Mouse (Mus musculus) MEL (cell line): ENCODE results near the gene Myh6.

ENCODE experiments used
- BHLHE40 ChIP-seq: IDR thresholded peaks from 2 replicates; pipeline ENCODE4 v1.6.1; 2012; ENCODE audit warnings: low read depth, mild to moderate bottlenecking, inconsistent platforms, low read length, improper control_type of control experiment, borderline replicate concordance
- CHD1 ChIP-seq: IDR thresholded peaks from 2 replicates; pipeline ENCODE4 v1.6.1; 2012; ENCODE audit warnings: low read depth, mild to moderate bottlenecking, inconsistent platforms, low read length, improper control_type of control experiment
- CTCF ChIP-seq, 3 experiments: IDR thresholded peaks in 2 of 3; conservative IDR thresholded peaks in 1 of 3; 2 replicates each; pipeline ENCODE4 v1.5.1; 2011 to 2012; ENCODE audit warnings: low read length in 3 of 3, low read depth in 2 of 3, mild to moderate bottlenecking in 2 of 3, improper control_type of control experiment in 1 of 3, inconsistent platforms in 1 of 3, mixed read lengths in 1 of 3, moderate library complexity in 1 of 3; ENCODE audit not compliant: control insufficient read depth in 1 of 3, insufficient read depth in 1 of 3, poor library complexity in 1 of 3, severe bottlenecking in 1 of 3
- EP300 ChIP-seq, 2 experiments: IDR thresholded peaks; 2 replicates each; pipeline ENCODE4 v1.6.1; 2011; ENCODE audit warnings: improper control_type of control experiment in 2 of 2, low read length in 2 of 2, low read depth in 1 of 2, mild to moderate bottlenecking in 1 of 2
- MAX ChIP-seq: IDR thresholded peaks from 2 replicates; pipeline ENCODE4 v1.6.1; 2011; ENCODE audit warnings: low read length, improper control_type of control experiment
- MEF2A ChIP-seq: IDR thresholded peaks from 2 replicates; pipeline ENCODE4 v1.6.1; 2014; ENCODE audit warnings: low read depth, mild to moderate bottlenecking, inconsistent platforms, low read length, improper control_type of control experiment; ENCODE audit not compliant: poor library complexity, insufficient replicate concordance, severe bottlenecking; ENCODE audit errors: extremely low read depth
- POLR2A ChIP-seq, 2 experiments: IDR thresholded peaks; 2 replicates each; pipeline ENCODE4 v1.6.1; 2011 to 2012; ENCODE audit warnings: low read length in 2 of 2, mild to moderate bottlenecking in 2 of 2, control low read depth in 1 of 2, improper control_type of control experiment in 1 of 2, low read depth in 1 of 2, moderate library complexity in 1 of 2; ENCODE audit not compliant: control insufficient read depth in 1 of 2, insufficient read depth in 1 of 2, poor library complexity in 1 of 2
- RAD21 ChIP-seq: IDR thresholded peaks from 2 replicates; pipeline ENCODE4 v1.6.1; 2011; ENCODE audit warnings: mild to moderate bottlenecking, low read depth, low read length, improper control_type of control experiment
- SMC3 ChIP-seq: IDR thresholded peaks from 2 replicates; pipeline ENCODE4 v1.6.1; 2011; ENCODE audit warnings: low read depth, low read length, improper control_type of control experiment
- TAL1 ChIP-seq: IDR thresholded peaks from 2 replicates; pipeline ENCODE4 v1.6.1; 2012; ENCODE audit warnings: mild to moderate bottlenecking, inconsistent platforms, low read length, moderate library complexity, mixed read lengths
- UBTF ChIP-seq: IDR thresholded peaks from 2 replicates; pipeline ENCODE4 v1.6.1; 2012; ENCODE audit warnings: low read depth, mild to moderate bottlenecking, inconsistent platforms, low read length, improper control_type of control experiment, moderate library complexity, borderline replicate concordance; ENCODE audit not compliant: insufficient read depth
- USF2 ChIP-seq, 2 experiments: IDR thresholded peaks; 2 replicates each; pipeline ENCODE4 v1.6.1; 2011 to 2012; ENCODE audit warnings: improper control_type of control experiment in 2 of 2, low read length in 2 of 2, borderline replicate concordance in 1 of 2, inconsistent platforms in 1 of 2, low read depth in 1 of 2, mild to moderate bottlenecking in 1 of 2; ENCODE audit not compliant: insufficient read depth in 1 of 2
- ZC3H11A ChIP-seq: IDR thresholded peaks from 2 replicates; pipeline ENCODE4 v1.6.1; 2012; ENCODE audit warnings: low read depth, mild to moderate bottlenecking, inconsistent platforms, low read length, improper control_type of control experiment
- ZMIZ1 ChIP-seq: IDR thresholded peaks from 2 replicates; pipeline ENCODE4 v1.6.1; 2012; ENCODE audit warnings: low read depth, mild to moderate bottlenecking, inconsistent platforms, low read length, improper control_type of control experiment, moderate library complexity

DNA sequence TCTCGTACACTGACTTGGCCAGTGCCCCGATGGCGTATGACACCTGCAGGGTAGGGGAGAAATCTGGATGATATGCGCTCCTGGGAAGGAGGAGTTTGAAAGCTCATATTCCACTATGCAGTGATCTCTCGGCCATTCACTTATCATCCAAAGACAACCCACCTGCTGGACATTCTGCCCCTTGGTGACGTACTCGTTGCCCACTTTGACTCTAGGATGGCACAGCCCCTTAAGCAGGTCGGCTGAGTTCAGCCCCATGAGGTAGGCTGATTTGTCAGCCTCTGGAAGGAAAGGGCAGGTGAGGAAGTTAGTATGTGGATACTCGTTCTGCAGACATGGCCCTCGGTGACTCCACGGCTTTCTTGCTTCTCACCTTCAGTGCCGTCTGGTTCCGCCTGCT, 22.2 kb upstream of the Myh6 start:
- TF ChIP-seq UBTF (no peak), CTCF (IDR thresholded peaks at IDR 0.05 in 2 of 3, conservative IDR thresholded peaks at IDR 0.05 in 1 of 3; ENCODE audit: control insufficient read depth in 1 of 3, insufficient read depth in 1 of 3, low read depth in 2 of 3, low read length in 3 of 3, poor library complexity in 1 of 3, severe bottlenecking in 1 of 3) (no peak), BHLHE40 (no peak), CHD1 (no peak), TAL1 (no peak), MAX (no peak), RAD21 (no peak), MEF2A (no peak), EP300 (IDR thresholded peaks at IDR 0.05; ENCODE audit: low read depth in 1 of 2, low read length in 2 of 2) (no peak), ZC3H11A (no peak), ZMIZ1 (no peak), SMC3 (no peak), POLR2A (IDR thresholded peaks at IDR 0.05; ENCODE audit: control insufficient read depth in 1 of 2, insufficient read depth in 1 of 2, low read depth in 1 of 2, low read length in 2 of 2, poor library complexity in 1 of 2) (no peak), USF2 (IDR thresholded peaks at IDR 0.05; ENCODE audit: borderline replicate concordance in 1 of 2, insufficient read depth in 1 of 2, low read depth in 1 of 2, low read length in 2 of 2) (no peak)
